Mouse (Mus musculus) brain, embryonic 14.5 days (tissue): ENCODE measurements around the gene B4galt5.

ENCODE experiments used
- CTCF ChIP-seq: fragments of 200-500 bp; IDR thresholded peaks from 2 replicates; pipeline ENCODE4 v1.5.1; 2012; ENCODE audit warnings: inconsistent platforms, mild to moderate bottlenecking, moderate library complexity, borderline replicate concordance; ENCODE audit not compliant: insufficient read depth, insufficient read length; ENCODE audit errors: extremely low read depth
- POLR2A ChIP-seq: fragments of 200-500 bp; IDR thresholded peaks from 2 replicates; pipeline ENCODE4 v1.6.1; 2012; ENCODE audit warnings: mild to moderate bottlenecking, inconsistent platforms, borderline replicate concordance; ENCODE audit not compliant: poor library complexity, insufficient read depth, insufficient read length, severe bottlenecking; ENCODE audit errors: extremely low read depth

DNA sequence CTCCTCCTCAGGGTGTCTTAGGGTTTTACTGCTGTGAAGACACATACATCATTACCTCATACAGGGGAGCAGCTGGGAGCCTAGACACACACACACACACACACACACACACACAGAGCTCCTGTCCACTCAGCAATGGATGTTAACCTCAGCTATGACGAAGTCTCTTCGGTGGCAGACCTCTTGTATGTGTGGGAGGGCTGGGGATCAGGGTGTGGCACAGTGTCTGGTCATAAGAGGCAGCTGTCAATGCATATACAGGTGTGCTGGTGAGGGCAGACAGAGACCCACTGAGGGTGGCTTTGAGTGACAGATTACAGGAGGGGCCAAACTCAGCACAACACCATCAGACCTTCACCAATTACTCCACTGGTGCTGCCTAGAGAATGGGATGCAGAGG is 84.0 kb downstream of the B4galt5 start:
- TF ChIP-seq POLR2A = no peak
- TF ChIP-seq CTCF = no peak
